Mouse (Mus musculus) CH12.LX (cell line): ENCODE results near the gene Ppm1l. TPM values are rescaled to one million over a fixed set of nuclear protein-coding genes. Genes with fewer than 3 reads are reported as not detected.

Source experiments
- DNase-seq: peaks from one replicate; pipeline ENCODE4 v3.0.0-alpha.2; 2013; ENCODE audit errors: extremely low read depth
- H3K27ac ChIP-seq: 2 replicates; pipeline ENCODE4 v1.5.1; 2012; ENCODE audit warnings: low read depth, mild to moderate bottlenecking, control low read depth, moderate library complexity; ENCODE audit not compliant: insufficient read depth
- H3K27me3 ChIP-seq: replicated peaks from 2 replicates; pipeline ENCODE3; 2012; ENCODE audit warnings: inconsistent platforms
- H3K36me3 ChIP-seq, 2 experiments: replicated peaks in 1 of 2; 2 replicates each; pipeline versions ENCODE3 to v1.6.1; 2012; ENCODE audit warnings: inconsistent platforms in 1 of 2, low read length in 1 of 2, mild to moderate bottlenecking in 1 of 2, mixed read lengths in 1 of 2, moderate library complexity in 1 of 2; ENCODE audit not compliant: control insufficient read depth in 1 of 2, insufficient read depth in 1 of 2
- H3K4me1 ChIP-seq, 2 experiments: 2 replicates each; pipeline ENCODE4 v1.6.1; 2012; ENCODE audit warnings: inconsistent platforms in 1 of 2, moderate library complexity in 1 of 2; ENCODE audit not compliant: insufficient read depth in 2 of 2, control insufficient read depth in 1 of 2
- H3K4me2 ChIP-seq: 2 replicates; pipeline ENCODE4 v1.6.1; 2012; ENCODE audit warnings: low read depth, mild to moderate bottlenecking, control low read depth; ENCODE audit not compliant: poor library complexity, insufficient read depth, severe bottlenecking
- H3K4me3 ChIP-seq, 3 experiments: fragments of 150-350 bp in 1 of 3; sonication (generic) in 1 of 3; replicated peaks in 1 of 3; 2 replicates each; pipeline versions ENCODE3 to v1.5.1; 2011 to 2012; ENCODE audit warnings: low read depth in 2 of 3, low read length in 2 of 3, mild to moderate bottlenecking in 2 of 3, moderate library complexity in 2 of 3, control low read depth in 1 of 3, improper control_type of control experiment in 1 of 3, inconsistent platforms in 1 of 3, mixed read lengths in 1 of 3; ENCODE audit not compliant: poor library complexity in 1 of 3
- H3K79me2 ChIP-seq: replicated peaks from 2 replicates; pipeline ENCODE4 v1.6.1; 2012; ENCODE audit warnings: mild to moderate bottlenecking, moderate library complexity; ENCODE audit not compliant: control insufficient read depth, poor library complexity, insufficient read depth, severe bottlenecking; ENCODE audit errors: extremely low read depth
- H3K9ac ChIP-seq: 2 replicates; pipeline ENCODE4 v1.6.1; 2012; ENCODE audit warnings: low read depth, mild to moderate bottlenecking, control low read depth, moderate library complexity; ENCODE audit not compliant: insufficient read depth
- H3K9me3 ChIP-seq: replicated peaks from 2 replicates; pipeline ENCODE3; 2012; ENCODE audit warnings: low read length, inconsistent platforms, mixed read lengths
- BHLHE40 ChIP-seq: IDR thresholded peaks from 2 replicates; pipeline ENCODE4 v1.6.1; 2011; ENCODE audit warnings: mild to moderate bottlenecking, low read depth, low read length, improper control_type of control experiment
- CHD2 ChIP-seq: IDR thresholded peaks from 2 replicates; pipeline ENCODE4 v1.6.1; 2011; ENCODE audit warnings: low read length, improper control_type of control experiment
- E2F4 ChIP-seq: IDR thresholded peaks from 2 replicates; pipeline ENCODE4 v1.6.1; 2011; ENCODE audit warnings: low read depth, low read length, improper control_type of control experiment; ENCODE audit not compliant: insufficient replicate concordance
- ELF1 ChIP-seq: IDR thresholded peaks from 2 replicates; pipeline ENCODE4 v1.6.1; 2014; ENCODE audit warnings: low read depth, mild to moderate bottlenecking, inconsistent platforms, low read length, improper control_type of control experiment
- EP300 ChIP-seq: IDR thresholded peaks from 2 replicates; pipeline ENCODE4 v1.6.1; 2011; ENCODE audit warnings: low read length, improper control_type of control experiment
- GABPA ChIP-seq: IDR thresholded peaks from 2 replicates; pipeline ENCODE4 v1.6.1; 2012; ENCODE audit warnings: low read depth, low read length, improper control_type of control experiment, inconsistent platforms; ENCODE audit not compliant: insufficient replicate concordance
- HCFC1 ChIP-seq: IDR thresholded peaks from 2 replicates; pipeline ENCODE4 v1.6.1; 2012; ENCODE audit warnings: low read depth, mild to moderate bottlenecking, inconsistent platforms, low read length, improper control_type of control experiment
- JUN ChIP-seq: IDR thresholded peaks from 2 replicates; pipeline ENCODE4 v1.6.1; 2011; ENCODE audit warnings: low read depth, mild to moderate bottlenecking, low read length, improper control_type of control experiment, moderate library complexity; ENCODE audit not compliant: insufficient read depth
- JUND ChIP-seq: conservative IDR thresholded peaks from 2 replicates; pipeline ENCODE4 v1.6.1; 2011; ENCODE audit warnings: low read depth, low read length, improper control_type of control experiment
- KAT2A ChIP-seq: IDR thresholded peaks from 2 replicates; pipeline ENCODE4 v1.6.1; 2012; ENCODE audit warnings: low read length, improper control_type of control experiment, inconsistent platforms; ENCODE audit not compliant: insufficient replicate concordance
- MAZ ChIP-seq: IDR thresholded peaks from 2 replicates; pipeline ENCODE4 v1.6.1; 2012; ENCODE audit warnings: low read depth, mild to moderate bottlenecking, inconsistent platforms, low read length, improper control_type of control experiment, moderate library complexity
- MEF2A ChIP-seq: IDR thresholded peaks from 2 replicates; pipeline ENCODE4 v1.6.1; 2014; ENCODE audit warnings: low read depth, mild to moderate bottlenecking, inconsistent platforms, low read length, improper control_type of control experiment, borderline replicate concordance
- MXI1 ChIP-seq: IDR thresholded peaks from 2 replicates; pipeline ENCODE4 v1.6.1; 2011; ENCODE audit warnings: mild to moderate bottlenecking, low read depth, low read length, improper control_type of control experiment
- MYC ChIP-seq: IDR thresholded peaks from 2 replicates; pipeline ENCODE4 v1.6.1; 2011; ENCODE audit warnings: low read depth, mild to moderate bottlenecking, improper control_type of control experiment, low read length
- NRF1 ChIP-seq: IDR thresholded peaks from 2 replicates; pipeline ENCODE4 v1.6.1; 2014; ENCODE audit warnings: low read depth, mild to moderate bottlenecking, inconsistent platforms, low read length, improper control_type of control experiment, moderate library complexity
- PAX5 ChIP-seq: IDR thresholded peaks from 2 replicates; pipeline ENCODE4 v1.6.1; 2012; ENCODE audit warnings: low read length, inconsistent platforms, mixed read lengths
- POLR2A ChIP-seq: IDR thresholded peaks from 2 replicates; pipeline ENCODE4 v1.6.1; 2011; ENCODE audit warnings: low read depth, mild to moderate bottlenecking, improper control_type of control experiment, low read length
- POLR2AphosphoS2 ChIP-seq: IDR thresholded peaks from 2 replicates; pipeline ENCODE4 v1.6.1; 2011; ENCODE audit warnings: low read depth, low read length, improper control_type of control experiment
- SIN3A ChIP-seq: IDR thresholded peaks from 2 replicates; pipeline ENCODE4 v1.6.1; 2012; ENCODE audit warnings: low read length, improper control_type of control experiment, inconsistent platforms
- SMC3 ChIP-seq: IDR thresholded peaks from 2 replicates; pipeline ENCODE4 v1.6.1; 2011; ENCODE audit warnings: low read depth, low read length, improper control_type of control experiment
- TBP ChIP-seq: conservative IDR thresholded peaks from 2 replicates; pipeline ENCODE4 v1.6.1; 2011; ENCODE audit warnings: low read depth, low read length, improper control_type of control experiment
- ZKSCAN1 ChIP-seq: IDR thresholded peaks from 2 replicates; pipeline ENCODE4 v1.6.1; 2012; ENCODE audit warnings: low read depth, inconsistent platforms, low read length, improper control_type of control experiment, borderline replicate concordance
- ZMIZ1 ChIP-seq: IDR thresholded peaks from 2 replicates; pipeline ENCODE4 v1.6.1; 2012; ENCODE audit warnings: low read depth, mild to moderate bottlenecking, inconsistent platforms, low read length, improper control_type of control experiment
- ZNF384 ChIP-seq: IDR thresholded peaks from 2 replicates; pipeline ENCODE4 v1.6.1; 2012; ENCODE audit warnings: low read depth, low read length, improper control_type of control experiment, inconsistent platforms
- dilution Hi-C: fragments of 300-500 bp; cut with MboI; formaldehyde crosslinking; loops from 2 replicates; pipeline ENCODE4 v1.14.3; 2020; ENCODE audit warnings: low sequenced_read_pairs; ENCODE audit not compliant: extremely low pct_unique_long_range_greater_than_20kb, extremely low pct_ligation_motif_present
- in situ Hi-C: fragments of 300-500 bp; cut with MboI; formaldehyde crosslinking; loops from 3 replicates; pipeline ENCODE4 v1.14.3; 2019; ENCODE audit warnings: low sequenced_read_pairs, low pct_ligation_motif_present, low pct_unique_long_range_greater_than_20kb, mixed read lengths
- polyA plus RNA-seq: library from polyadenylated mRNA; unstranded; fragments of >175 nt; gene quantifications from 2 replicates; pipeline ENCODE4 v1.2.1, GENCODE M21; 2012; ENCODE audit warnings: low read depth; ENCODE audit not compliant: insufficient read length
- total RNA-seq, 2 experiments: library from RNA; depleted of rRNA; stranded (reverse); fragments of 300-350 nt in 1 of 2; fragments of >200 nt in 1 of 2; gene quantifications; 2 replicates each; pipeline ENCODE4 v1.2.3; 2012 to 2014

Ppm1l gene
- total and polyA plus RNA-seq, 3 experiments, result 0.68 to 2.4 (median 1.7) TPM

- DNase-seq, result no peak
- dilution Hi-C loops (no loop called here), in situ Hi-C loops (no loop called here)
- Histone ChIP-seq H3K4me3 (no peak overlapping the region), H3K79me2 (no peaks in the 10 kb centered on the region), H3K9me3 (no peaks in the 10 kb centered on the region), H3K27ac (no peak overlapping the region), H3K27me3 (no peaks in the 10 kb centered on the region), H3K4me1 (no peaks in the 10 kb centered on the region), H3K36me3 (no peaks in the 10 kb centered on the region), H3K4me2 (no peak overlapping the region), H3K9ac (no peak overlapping the region)
- TF ChIP-seq ELF1 (no peak), HCFC1 (no peak), ZNF384 (no peak), SMC3 (no peak), NRF1 (no peak), JUND (no peak), MAZ (no peak), MEF2A (no peak), ZMIZ1 (no peak), SIN3A (no peak), E2F4 (no peak), EP300 (no peak), MXI1 (no peak), TBP (no peak), POLR2AphosphoS2 (no peak), BHLHE40 (no peak), PAX5 (no peak), POLR2A (no peak), GABPA (no peak)
Observed at GRCm38 (mm10) chr3:69515730-69516350, 199.2 kb downstream of the Ppm1l start.

GRCm38 (mm10) chr3:69519188-69519587 lies 202.5 kb downstream of the Ppm1l start:
- dilution Hi-C loops, result no loop called here
- H3K27ac ChIP-seq, result no peak overlapping the region
- H3K4me1 ChIP-seq, result peaks cover 0 to under 1% of the 10 kb centered on the region in 2 experiments; a peak in 1 of 4 replicates
- no peak for DNase-seq
- no peak overlapping the region for H3K4me3 ChIP-seq
- no peaks in the 10 kb centered on the region for H3K36me3 ChIP-seq
- peaks cover 5% of the 10 kb centered on the region for H3K9me3 ChIP-seq
- TF ChIP-seq GABPA, result no peak
- TF ChIP-seq KAT2A, result no peak
- TF ChIP-seq TBP, result no peak
- no peak for TF ChIP-seq JUN
- no peak for TF ChIP-seq CHD2
- no peak for TF ChIP-seq ZKSCAN1
- TF ChIP-seq E2F4, result no peak
- no peak for TF ChIP-seq MYC
- H3K79me2 ChIP-seq, result no peaks in the 10 kb centered on the region
- no peak overlapping the region for H3K4me2 ChIP-seq
- in situ Hi-C loops, result no loop called here
- no peaks in the 10 kb centered on the region for H3K27me3 ChIP-seq
- H3K9ac ChIP-seq, result no peak overlapping the region
